Mouse (Mus musculus) liver, embryonic 14.5 days (tissue): ENCODE results near the gene Olfr784. TPM values are rescaled to one million over a fixed set of nuclear protein-coding genes. Genes with fewer than 3 reads are reported as not detected.
"Not testable (repeated sequence)": the region's sequence is repeated elsewhere in the genome, so short reads cannot be mapped to it uniquely, and the experiment has no call there.

Source experiments
- ATAC-seq: fragments of 200-750 bp; cut with Nextera tagmentation; 2 replicates; pipeline ENCODE4 v1.8.0; 2017; ENCODE audit warnings: moderate number of reproducible peaks, mild to moderate bottlenecking, moderate library complexity; ENCODE audit not compliant: insufficient read depth
- DNase-seq, 3 experiments: peaks; one replicate each; pipeline ENCODE4 v3.0.0-alpha.2; 2012 to 2013; ENCODE audit warnings: low read depth in 3 of 3, low spot score in 3 of 3
- H3K27ac ChIP-seq: fragments of 300-500 bp; sonication (generic); 2 replicates; pipeline ENCODE4 v1.5.1; 2014; ENCODE audit warnings: moderate library complexity, mild to moderate bottlenecking, control low read depth, inconsistent platforms
- H3K27me3 ChIP-seq: fragments of 300-500 bp; sonication (generic); 2 replicates; pipeline ENCODE4 v1.6.1; 2014; ENCODE audit warnings: mild to moderate bottlenecking, low read length, moderate library complexity; ENCODE audit not compliant: control insufficient read depth, insufficient read depth
- H3K36me3 ChIP-seq: fragments of 300-500 bp; sonication (generic); replicated peaks from 2 replicates; pipeline ENCODE4 v1.6.1; 2014; ENCODE audit warnings: low read depth; ENCODE audit not compliant: control insufficient read depth, insufficient read depth
- H3K4me1 ChIP-seq, 2 experiments: fragments of 200-500 bp in 1 of 2; fragments of 300-500 bp in 1 of 2; sonication (generic) in 1 of 2; replicated peaks; 2 replicates each; pipeline ENCODE4 v1.6.1; 2012 to 2014; ENCODE audit warnings: antibody characterized with exemption in 1 of 2, inconsistent platforms in 1 of 2, low read length in 1 of 2; ENCODE audit not compliant: control insufficient read depth in 2 of 2, insufficient read depth in 2 of 2
- H3K4me2 ChIP-seq: fragments of 300-500 bp; sonication (generic); 2 replicates; pipeline ENCODE4 v1.6.1; 2014; ENCODE audit warnings: low read depth, mild to moderate bottlenecking, control low read depth, moderate library complexity
- H3K4me3 ChIP-seq, 2 experiments: fragments of 200-500 bp in 1 of 2; fragments of 300-500 bp in 1 of 2; sonication (generic) in 1 of 2; 2 replicates each; pipeline ENCODE4 v1.5.1; 2012 to 2014; ENCODE audit warnings: low read depth in 2 of 2, low read length in 2 of 2, mild to moderate bottlenecking in 2 of 2, control low read depth in 1 of 2, inconsistent platforms in 1 of 2, moderate library complexity in 1 of 2; ENCODE audit not compliant: insufficient read depth in 1 of 2
- H3K9ac ChIP-seq: fragments of 300-500 bp; sonication (generic); replicated peaks from 2 replicates; pipeline ENCODE4 v1.6.1; 2014; ENCODE audit warnings: mild to moderate bottlenecking, control low read depth, moderate library complexity
- H3K9me3 ChIP-seq: fragments of 300-500 bp; sonication (generic); 2 replicates; pipeline ENCODE4 v1.6.1; 2016; ENCODE audit warnings: low read length, mixed read lengths; ENCODE audit not compliant: control insufficient read depth
- CTCF ChIP-seq: IDR thresholded peaks from 2 replicates; pipeline ENCODE4 v1.5.1; 2016; ENCODE audit warnings: antibody characterized with exemption, low read depth, control low read depth
- EP300 ChIP-seq: IDR thresholded peaks from 2 replicates; pipeline ENCODE4 v1.6.1; 2016; ENCODE audit warnings: antibody characterized with exemption, low read depth
- WGBS: fragments of 180-500 bp; shearing (Covaris S2); extraction: QIAGEN DNeasy Blood & Tissue Kit; methylation state at CpG from one replicate; pipeline ENCODE4 v1.1.7; 2014; ENCODE audit not compliant: insufficient replicate concordance; 5-methylcytosine and 5-hydroxymethylcytosine counted together
- polyA plus RNA-seq, 2 experiments: library from polyadenylated mRNA; depleted of rRNA in 1 of 2; stranded (reverse) in 1 of 2; unstranded in 1 of 2; fragments of >200 nt; fragmentation: Nextera tagmentation in 1 of 2; extraction: Ambion mirVana in 1 of 2; gene quantifications; 2 replicates each; pipeline versions ENCODE4 v1.2.1 to v1.2.3; 2012 to 2014

Olfr784 gene
- 0.01 TPM in 1 of 2 replicates, not detected in the other for polyA plus RNA-seq (2012; rRNA removed)
- not detected in 2 replicates for polyA plus RNA-seq (2014; fragmentation: Nextera tagmentation; extraction: Ambion mirVana)

DNA sequence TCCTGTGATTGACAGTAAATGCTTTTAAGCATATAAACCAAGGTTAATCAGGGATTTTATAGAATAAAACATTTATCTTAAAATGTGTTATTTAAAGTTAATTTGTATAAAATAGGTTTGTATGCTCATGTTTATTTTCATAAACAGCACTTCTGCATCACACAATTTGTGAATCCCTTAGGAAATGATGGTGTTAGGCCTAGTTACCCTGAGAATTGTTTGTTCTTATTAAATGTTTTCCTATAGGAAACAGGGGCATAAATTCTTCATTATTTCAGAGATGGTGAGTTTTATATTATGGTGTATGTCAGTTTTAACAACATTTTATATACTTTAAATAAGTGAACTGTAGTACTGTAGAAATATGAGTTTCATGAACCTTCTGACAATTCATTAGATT, at the start of gene Olfr784:
Olfr784 (plus strand) TSS at position 301 of the 400 bp plus-strand sequence.
- H3K27me3 ChIP-seq, result no peaks in the 10 kb centered on the region
- no peaks in the 10 kb centered on the region for H3K4me1 ChIP-seq
- H3K4me2 ChIP-seq, result no peak within 1 kb of the TSS
- no peak for DNase-seq
- no peak within 1 kb of the TSS for H3K27ac ChIP-seq
- TF ChIP-seq EP300 (no peak), CTCF (no peak)
- H3K4me3 ChIP-seq, result no peak within 1 kb of the TSS
- no peak within 1 kb of the TSS for H3K9ac ChIP-seq
- ATAC-seq, result no peak
- no peaks in the 10 kb centered on the region for H3K9me3 ChIP-seq
- no peaks in the 10 kb centered on the region for H3K36me3 ChIP-seq

DNA sequence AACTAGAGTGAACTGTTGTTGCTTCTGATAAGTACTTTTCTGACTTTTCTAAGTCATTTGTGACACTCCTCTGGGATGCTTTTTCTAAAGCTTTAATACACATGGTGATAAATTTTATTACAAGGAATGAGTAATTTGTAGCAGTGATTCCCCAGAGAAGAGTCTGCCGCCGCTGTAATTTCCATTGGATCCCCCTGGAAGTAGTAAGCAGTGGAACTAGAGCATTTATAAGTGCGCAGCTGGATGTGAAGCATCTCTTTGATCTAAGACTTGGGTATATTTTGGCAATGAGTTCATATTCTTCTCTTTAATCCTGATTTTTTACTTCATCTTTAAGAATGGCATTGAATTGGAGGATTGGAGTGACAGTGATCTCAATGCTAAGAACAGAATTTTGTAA, 35.3 kb upstream of the Olfr784 start, which contains the start of gene Olfr782:
Olfr782 (plus strand) TSS at position 301 of the 400 bp plus-strand sequence.
- Histone ChIP-seq H3K27ac (no peak within 1 kb of the TSS), H3K9me3 (no peaks in the 10 kb centered on the region), H3K4me1 (no peaks in the 10 kb centered on the region), H3K4me2 (no peak within 1 kb of the TSS), H3K9ac (no peak within 1 kb of the TSS), H3K27me3 (no peaks in the 10 kb centered on the region), H3K36me3 (no peaks in the 10 kb centered on the region), H3K4me3 (no peak within 1 kb of the TSS)
- ATAC-seq (no peak), DNase-seq (no peak)
- 71% methylated on average over 3 of the region's 3 CpGs for WGBS
- TF ChIP-seq EP300 (no peak), CTCF (no peak)

DNA sequence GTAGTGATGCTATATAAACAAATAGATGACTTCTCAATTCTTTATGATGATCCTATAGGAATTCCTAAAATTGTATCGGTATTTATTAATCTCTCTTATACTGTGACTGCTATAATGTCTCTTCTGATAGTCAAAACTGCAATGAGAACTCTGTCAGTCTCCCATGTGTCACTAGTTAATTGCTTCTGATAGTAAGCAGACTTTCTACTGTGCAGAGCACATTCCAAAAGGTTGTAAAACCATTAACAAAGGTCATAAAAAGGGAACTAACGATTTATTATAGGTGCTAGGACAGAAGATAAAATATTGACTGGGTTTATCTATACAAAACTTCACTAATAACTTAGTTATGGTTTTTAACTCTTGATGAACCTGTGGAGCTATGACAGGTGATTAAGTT, 31.4 kb upstream of the Olfr784 start:
- WGBS, result 30% methylated on average over 2 of the region's 2 CpGs
- H3K4me2 ChIP-seq, ATAC-seq, H3K36me3 ChIP-seq, H3K27me3 ChIP-seq, DNase-seq, H3K4me3 ChIP-seq, H3K4me1 ChIP-seq, H3K27ac ChIP-seq, H3K9me3 ChIP-seq, H3K9ac ChIP-seq: not testable (repeated sequence)

DNA sequence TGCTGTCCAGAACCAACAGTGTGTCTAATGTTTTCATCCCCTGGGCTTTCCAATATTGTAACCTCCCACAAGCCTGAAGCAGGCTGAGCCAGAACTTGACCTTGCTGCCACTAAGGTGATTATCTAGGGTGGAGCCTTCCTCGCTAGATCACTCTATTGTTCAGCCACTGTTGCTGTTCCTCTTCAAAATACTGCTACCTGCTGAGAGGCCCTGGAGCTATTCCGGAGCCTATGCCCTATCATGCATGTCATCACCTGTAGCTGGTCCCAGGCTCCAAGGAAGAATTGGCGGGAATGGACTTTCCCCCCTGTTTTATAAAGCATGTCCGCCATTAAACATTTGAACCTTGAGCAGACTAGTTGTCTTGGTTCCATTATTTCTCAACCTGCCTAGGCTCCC, 27.4 kb upstream of the Olfr784 start:
- DNase-seq, H3K36me3 ChIP-seq, H3K9ac ChIP-seq, H3K4me3 ChIP-seq, H3K4me2 ChIP-seq, H3K27ac ChIP-seq, ATAC-seq, H3K27me3 ChIP-seq, H3K4me1 ChIP-seq, H3K9me3 ChIP-seq: not testable (repeated sequence)
- WGBS, result 47% methylated on average over 4 of the region's 4 CpGs

DNA sequence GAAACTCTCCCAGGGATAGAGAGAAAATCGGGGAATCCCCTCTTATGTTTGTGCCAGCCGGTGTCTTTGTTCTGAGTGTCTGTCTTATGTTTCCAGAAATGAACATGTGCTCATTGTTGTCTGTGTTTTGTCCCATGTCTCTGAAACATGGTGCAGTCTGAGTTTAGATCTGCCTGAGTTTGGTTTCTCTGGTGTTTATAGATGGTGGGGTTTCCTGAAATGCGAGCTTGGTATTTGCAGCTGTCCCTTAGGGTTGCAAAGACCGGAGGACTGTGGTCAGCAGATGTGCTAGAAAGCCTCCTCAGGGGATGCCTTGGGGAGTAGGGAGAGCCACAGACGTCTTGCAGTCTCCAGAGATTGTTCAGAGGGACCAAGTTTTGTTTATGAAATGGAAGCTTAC, 26.6 kb upstream of the Olfr784 start:
- H3K9ac ChIP-seq, result no peak overlapping the region
- WGBS, result 53% methylated on average over 5 of the region's 5 CpGs
- H3K4me2 ChIP-seq, result no peak overlapping the region
- DNase-seq (no peak), ATAC-seq (no peak)
- no peak overlapping the region for H3K4me3 ChIP-seq
- no peaks in the 10 kb centered on the region for H3K4me1 ChIP-seq
- TF ChIP-seq EP300 (no peak), CTCF (no peak)
- H3K36me3 ChIP-seq, result no peaks in the 10 kb centered on the region
- no peaks in the 10 kb centered on the region for H3K27me3 ChIP-seq
- H3K9me3 ChIP-seq, result no peaks in the 10 kb centered on the region
- H3K27ac ChIP-seq, result no peak overlapping the region

DNA sequence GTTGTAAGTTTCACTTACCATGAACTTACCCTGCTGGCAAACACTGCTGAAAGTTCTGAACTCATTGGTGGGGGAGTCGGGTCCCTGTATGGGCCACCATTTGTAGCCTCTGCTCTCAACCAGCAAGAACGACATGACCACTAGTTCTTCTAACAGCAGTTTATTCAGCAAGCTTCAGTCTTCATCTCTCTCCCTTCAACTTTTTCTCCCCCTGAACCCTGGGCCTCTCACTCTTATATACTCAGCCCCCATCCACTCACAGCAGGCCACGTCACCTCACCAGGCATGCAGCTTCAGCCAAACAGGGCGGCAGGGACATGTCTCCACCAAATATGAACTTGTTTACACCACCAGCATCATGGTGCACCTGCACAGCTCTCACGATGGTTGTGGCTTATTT, 9.8 kb upstream of the Olfr784 start:
- H3K9me3 ChIP-seq, H3K4me3 ChIP-seq, H3K27ac ChIP-seq, DNase-seq, H3K36me3 ChIP-seq, H3K9ac ChIP-seq, H3K4me1 ChIP-seq, H3K4me2 ChIP-seq, H3K27me3 ChIP-seq, ATAC-seq: not testable (repeated sequence)
- WGBS, result 65% methylated on average over 5 of the region's 5 CpGs
